Comparison of ENCODE assay signal across 8 mouse cellular contexts in genomic region chr1:172206141-172206917, GRCm38 (mm10). TPM values are rescaled to one million over a fixed set of nuclear protein-coding genes. Genes with fewer than 3 reads are reported as not detected.
DNase-seq lines count a peak whose midpoint lies in the region; ATAC-seq lines count a peak whose summit lies in the region.

TSS of gene Pea15a (minus strand) at chr1:172206804.

- H3K4me3 ChIP-seq in intestine, embryonic 16.5 days (ENCODE audit: low read length): peak within 1 kb of the TSS; percentile 74
- peak within 1 kb of the TSS; percentile 85 for H3K4me3 ChIP-seq in midbrain, embryonic 10.5 days

- intact Hi-C loops in left cerebral cortex, postnatal 4 days (cut with DNase I): loop anchor here (5.0 kb wide), 1 partner anchor 101 kb away; no protein-coding TSS in a partner anchor

- H3K27ac ChIP-seq in intestine, embryonic 16.5 days (ENCODE audit: low read length): peak within 1 kb of the TSS; percentile 88
- H3K27ac ChIP-seq in midbrain, embryonic 10.5 days (replicated peaks): peak within 1 kb of the TSS; percentile 96

- peak within 1 kb of the TSS; percentile 87 for H3K9ac ChIP-seq in intestine, embryonic 16.5 days (ENCODE audit: low read depth, low read length)

- peak; percentile 89 for ATAC-seq in intestine, embryonic 16.5 days
- no peak for ATAC-seq in erythroid progenitor cell, adult 5-6 weeks (replicated peaks; ENCODE audit: low FRiP score, poor library complexity, severe bottlenecking)

- no peaks in the 10 kb centered on the region for H3K36me3 ChIP-seq in intestine, embryonic 16.5 days (ENCODE audit: control insufficient read depth, insufficient read depth, low read length)
- peaks cover 6% of the 10 kb centered on the region; the same call in 1 of the 2 replicates for H3K36me3 ChIP-seq in midbrain, embryonic 10.5 days

- no peaks in the 10 kb centered on the region for H3K9me3 ChIP-seq in intestine, embryonic 16.5 days (ENCODE audit: control insufficient read depth, low read length)
- no peaks in the 10 kb centered on the region for H3K9me3 ChIP-seq in midbrain, embryonic 10.5 days (replicated peaks)

- H3K4me1 ChIP-seq in intestine, embryonic 16.5 days (ENCODE audit: control insufficient read depth, insufficient read depth, low read length): peaks cover 50% of the 10 kb centered on the region
- H3K4me1 ChIP-seq in midbrain, embryonic 10.5 days: peaks cover 64% of the 10 kb centered on the region

- H3K27me3 ChIP-seq in intestine, embryonic 16.5 days (replicated peaks; ENCODE audit: control insufficient read depth, insufficient read depth, low read length): no peaks in the 10 kb centered on the region
- no peaks in the 10 kb centered on the region for H3K27me3 ChIP-seq in midbrain, embryonic 10.5 days (ENCODE audit: low read depth, poor library complexity, severe bottlenecking)

- under 1% methylated on average over 35 of the region's 40 CpGs for WGBS in intestine, embryonic 16.5 days
- under 1% methylated on average over 40 of the region's 40 CpGs for WGBS in midbrain, embryonic 10.5 days

- DNase-seq in adipocyte (ENCODE audit: low spot score): peak; percentile 73
- DNase-seq in embryo, embryonic 10 days (ENCODE audit: low spot score): peak; percentile 87
- no peak for DNase-seq in gonadal fat pad, adult 2 months (ENCODE audit: low read depth)
- peak; percentile 90 for DNase-seq in left cerebral cortex, postnatal 4 days
- peak; percentile 91 for DNase-seq in midbrain, embryonic 10.5 days (ENCODE audit: low spot score)
- DNase-seq in skeletal muscle tissue, adult 2 months (ENCODE audit: low read depth, low spot score): peak; percentile 69

- H3K4me2 ChIP-seq in intestine, embryonic 16.5 days (ENCODE audit: low read depth, low read length): peak within 1 kb of the TSS; percentile 80

RNA-seq across cellular contexts. Expression of gene Pea15a, which starts in this region (rescaled TPM):
- polyA plus RNA-seq in gonadal fat pad, adult 2 months (2012; rRNA removed): 148 and 165 TPM in 2 replicates
- polyA plus RNA-seq in intestine, embryonic 16.5 days (2015; fragmentation: Nextera tagmentation; extraction: Ambion mirVana): 80.2 and 81.3 TPM in 2 replicates
- total RNA-seq in left cerebral cortex, postnatal 4 days (2021): 100 to 1,000 TPM; 314 to 321 TPM
- polyA plus RNA-seq in midbrain, embryonic 10.5 days (2016; fragmentation: Nextera tagmentation; extraction: Ambion mirVana): 340 and 410 TPM in 2 replicates
- 5.4 and 12.2 TPM in 2 replicates for total RNA-seq in erythroid progenitor cell, adult 5-6 weeks (2015; ENCODE audit: low replicate concordance)
- total RNA-seq in erythroid progenitor cell, adult 5-6 weeks (2017; ENCODE audit: low replicate concordance): 3.3 and 6.0 TPM in 2 replicates

Comparison
In these comparisons a context has a peak if more than half of its experiments do, and no peak if none do; other contexts are left out.
1. RNA of gene Pea15a (total RNA-seq): 314 to 321 TPM in left cerebral cortex, postnatal 4 days; 3.3 to 12.2 TPM in erythroid progenitor cell, adult 5-6 weeks; every median in the first group is over 10 times any median in the second.